Mouse (Mus musculus) thymus, postnatal 25 days (tissue): ENCODE data around the gene Spata31d1b.
"Not testable (repeated sequence)": the region's sequence is repeated elsewhere in the genome, so short reads cannot be mapped to it uniquely, and the experiment has no call there.

ENCODE experiments used
- DNase-seq: peaks from one replicate; pipeline ENCODE4 v3.0.0; 2022

The Spata31d1b gene

DNA sequence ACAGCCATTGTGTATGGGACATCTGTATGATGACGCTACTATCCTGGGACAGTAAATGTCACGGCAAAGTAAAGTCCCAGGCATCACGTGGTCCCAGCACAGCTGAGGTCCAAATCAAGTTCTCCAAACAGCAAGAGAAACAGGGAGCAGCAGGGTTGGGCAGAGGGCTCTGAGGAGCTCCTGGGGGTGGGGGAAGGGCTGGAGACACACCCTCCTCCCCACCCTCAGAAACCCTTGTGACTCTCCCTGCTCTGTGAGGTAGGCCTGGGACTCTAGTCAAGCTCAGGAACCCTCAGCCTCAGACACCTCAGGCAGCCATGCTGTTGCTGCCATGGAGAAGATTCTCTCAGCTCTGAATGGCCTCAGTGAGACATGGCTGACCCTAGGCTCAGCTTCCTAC, at the start of gene Spata31d1b:
TSS of gene Spata31d1b (plus strand) at position 301 of the 400 bp plus-strand sequence.
- DNase-seq, result not testable (repeated sequence)

DNA sequence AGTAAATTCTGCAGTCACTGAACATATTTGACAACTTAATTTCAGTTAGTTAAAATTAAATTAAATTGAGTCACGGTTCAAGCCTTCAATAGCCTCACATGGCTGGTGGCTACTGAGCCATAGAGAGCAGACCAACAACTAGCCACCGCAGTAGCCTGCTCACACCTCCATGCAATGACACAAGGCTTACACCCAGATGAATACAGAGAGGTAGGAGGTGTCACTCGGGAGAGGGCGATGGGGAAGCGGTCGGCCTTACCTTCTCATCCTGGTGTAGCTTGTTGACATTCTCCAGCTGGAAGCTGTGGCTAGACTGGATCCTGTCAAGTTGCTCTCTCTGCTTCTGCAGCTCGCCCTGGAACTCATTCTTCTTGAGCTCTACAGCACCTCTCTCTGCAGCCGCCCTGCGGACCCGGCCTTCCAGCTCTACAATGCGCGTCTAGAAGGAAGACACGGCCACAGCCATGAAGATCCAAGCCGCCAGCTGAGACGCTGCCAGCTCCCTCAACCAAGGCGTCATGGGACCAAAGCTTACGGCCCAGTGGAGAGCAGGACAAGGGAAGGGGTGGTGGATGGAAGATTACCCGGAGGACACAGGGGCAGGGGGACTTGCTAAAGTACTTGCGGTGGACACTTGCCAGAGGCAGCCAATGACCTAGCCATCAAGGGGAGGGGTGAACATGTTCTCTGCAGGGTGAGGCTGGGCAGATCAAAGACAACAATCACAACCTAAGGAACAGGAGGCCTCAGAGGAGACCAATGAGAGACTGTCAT, 48.0 kb upstream of the Spata31d1b start:
- no peak for DNase-seq

DNA sequence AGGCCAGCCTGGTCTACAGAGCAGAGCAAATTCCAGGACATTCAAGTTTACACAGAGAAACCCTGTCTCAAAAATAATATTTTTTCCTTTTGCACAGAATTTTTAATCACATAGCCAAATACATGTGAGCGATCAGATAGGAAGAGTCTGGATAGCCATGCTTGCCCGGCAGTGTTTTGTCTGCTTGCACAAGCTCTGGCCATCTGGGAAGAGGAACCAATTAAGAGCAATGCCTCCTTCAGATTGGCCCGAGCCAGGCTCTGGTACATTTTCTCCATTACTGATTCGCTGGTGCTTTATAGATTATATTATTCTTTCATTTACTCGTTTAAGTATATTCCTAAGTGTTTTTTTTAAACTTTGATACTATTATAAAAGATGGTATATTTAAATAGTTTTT, 44.3 kb upstream of the Spata31d1b start:
- DNase-seq, result no peak

DNA sequence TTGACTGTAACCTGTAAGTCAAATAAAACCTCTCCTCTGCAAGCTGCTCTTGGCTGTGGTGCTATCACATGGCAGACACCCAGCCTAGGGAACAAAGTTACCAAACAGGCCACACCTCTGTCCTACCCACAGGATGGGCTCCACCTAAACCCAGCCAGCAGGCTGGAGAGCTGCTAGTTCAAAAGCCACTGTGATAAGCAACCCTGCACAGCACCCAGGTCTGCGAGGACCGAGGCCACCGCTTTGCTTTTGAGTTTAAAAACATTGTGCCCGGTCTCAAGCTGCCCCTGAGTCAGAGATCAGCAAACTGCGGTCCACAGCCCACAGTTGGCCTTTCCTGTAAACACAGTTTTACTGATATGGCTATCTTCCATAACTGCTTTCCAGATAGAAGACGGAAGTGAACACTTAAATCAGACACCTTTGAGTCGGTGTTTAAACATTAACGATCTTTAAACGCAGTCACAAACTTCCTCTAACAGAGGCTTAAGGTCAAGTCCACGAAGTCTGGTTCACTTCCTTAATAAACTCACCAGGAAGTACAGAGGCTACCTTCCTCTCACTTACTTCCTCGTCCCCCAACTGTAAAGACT, 43.5 kb upstream of the Spata31d1b start:
- peak; percentile 32 for DNase-seq

DNA sequence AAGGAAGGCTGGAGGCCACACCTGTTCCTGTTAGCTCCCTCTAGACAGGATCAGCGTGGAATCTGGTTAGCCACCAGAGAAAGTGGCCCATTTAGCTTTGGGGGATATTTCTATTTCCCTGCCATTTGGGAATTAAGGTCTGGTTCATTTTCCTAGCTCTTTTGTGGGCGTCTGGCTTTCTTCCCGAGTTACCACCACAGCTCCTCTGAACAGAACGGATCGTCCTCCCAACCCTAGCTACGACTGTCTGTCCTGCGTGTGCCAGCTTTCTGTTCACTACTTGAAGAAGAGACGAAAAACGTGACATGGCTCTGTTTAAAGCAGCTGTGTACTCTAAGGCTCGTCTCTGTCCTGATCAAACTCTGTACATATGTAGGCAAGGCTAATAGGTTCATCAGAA, 42.1 kb upstream of the Spata31d1b start:
- no peak for DNase-seq

DNA sequence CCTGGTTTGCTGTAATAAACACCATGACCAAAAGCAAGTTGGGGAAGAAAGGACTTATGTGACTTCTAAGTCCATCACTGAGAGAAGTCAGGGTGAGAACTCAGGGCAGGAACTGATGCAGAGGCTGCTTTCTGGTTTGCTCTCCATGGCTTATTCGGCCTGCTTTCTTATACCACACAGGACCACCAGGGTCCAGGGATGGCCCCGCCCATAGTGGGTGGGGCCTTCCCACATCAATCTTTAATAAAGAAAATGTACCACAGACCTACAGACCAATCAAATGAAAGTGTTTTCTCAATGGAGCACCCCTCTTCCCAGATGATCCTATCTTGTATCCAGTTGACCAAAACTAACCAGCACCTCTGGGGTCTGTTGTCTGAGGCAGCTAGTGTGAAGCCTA, 40.6 kb upstream of the Spata31d1b start:
- DNase-seq, result no peak

DNA sequence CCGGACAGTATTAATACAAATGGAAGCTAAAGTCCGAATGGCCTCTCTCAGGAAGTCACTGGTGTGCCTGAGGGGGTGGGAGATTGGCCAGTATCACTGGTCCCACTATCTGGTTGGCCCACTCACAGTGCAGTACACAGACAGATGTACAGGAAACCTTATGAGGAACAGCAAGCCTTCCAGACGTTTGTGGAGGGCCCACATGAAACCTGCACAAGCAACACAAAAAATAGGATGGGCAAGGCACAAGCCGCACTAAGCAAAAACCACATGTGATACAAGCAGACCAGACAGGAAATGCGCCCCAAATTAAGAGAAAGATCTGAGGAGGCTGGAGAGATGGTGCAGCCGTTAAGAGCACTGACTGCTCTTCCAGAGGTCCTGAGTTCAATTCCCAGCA, 39.8 kb upstream of the Spata31d1b start:
- DNase-seq, result peak; percentile 16

DNA sequence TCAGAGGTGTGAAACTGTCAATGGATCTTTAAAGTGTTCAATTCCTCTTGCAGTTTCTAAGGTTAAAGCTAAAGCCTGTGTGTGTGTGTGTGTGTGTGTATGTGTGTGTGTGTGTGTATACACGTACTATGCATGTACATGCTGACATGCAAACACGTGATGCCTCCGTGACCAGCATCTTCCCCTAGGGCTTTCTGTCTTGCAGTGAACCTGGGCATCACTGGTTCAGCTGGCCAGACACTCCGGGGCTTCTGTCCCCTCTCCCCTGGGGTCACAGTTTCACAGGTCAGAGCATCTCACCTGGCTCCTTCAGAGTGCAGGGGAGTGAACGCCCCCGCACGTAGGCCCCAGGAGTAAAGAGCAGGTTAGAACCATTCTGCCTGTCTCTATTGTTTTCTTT, 38.5 kb upstream of the Spata31d1b start:
- DNase-seq, result no peak

DNA sequence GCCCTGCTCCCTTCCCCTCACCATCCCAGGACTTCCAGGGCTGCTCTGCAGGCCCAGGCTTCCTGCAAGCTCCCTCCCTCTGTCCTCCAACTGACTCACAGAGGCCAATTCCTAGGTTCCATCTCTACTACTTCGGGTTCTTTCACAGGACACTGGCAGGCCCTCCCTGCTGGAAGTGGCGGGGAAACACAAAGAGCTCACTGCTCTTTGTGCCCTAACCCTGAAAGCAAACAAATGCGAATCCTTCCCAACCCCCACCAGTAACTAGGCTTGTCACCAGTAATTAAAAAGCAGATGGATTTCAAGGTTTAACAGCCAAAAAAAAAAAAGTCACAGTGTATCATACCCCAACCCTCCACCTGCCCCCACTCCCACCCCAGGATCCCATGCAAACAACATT, 37.9 kb upstream of the Spata31d1b start:
- DNase-seq, result no peak

DNA sequence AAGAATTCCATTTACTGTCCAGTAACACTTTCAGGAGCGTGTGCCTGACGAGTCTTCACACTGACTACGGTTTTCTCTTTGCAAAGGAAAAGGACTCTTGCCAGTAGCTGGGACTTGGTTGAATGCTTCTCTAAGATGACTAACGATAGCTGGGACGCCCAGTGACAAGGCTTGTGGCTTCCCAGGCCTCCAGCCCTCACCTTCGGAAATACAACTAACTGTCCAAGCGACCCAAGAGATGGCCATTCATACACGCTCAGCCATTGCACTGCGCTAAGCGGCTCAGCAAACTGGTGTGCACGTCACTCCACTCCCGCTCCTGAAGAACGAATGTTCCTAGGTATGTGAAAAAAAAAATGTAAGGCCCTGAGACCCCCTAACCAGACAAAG, 37.3 kb upstream of the Spata31d1b start:
- DNase-seq, result no peak

DNA sequence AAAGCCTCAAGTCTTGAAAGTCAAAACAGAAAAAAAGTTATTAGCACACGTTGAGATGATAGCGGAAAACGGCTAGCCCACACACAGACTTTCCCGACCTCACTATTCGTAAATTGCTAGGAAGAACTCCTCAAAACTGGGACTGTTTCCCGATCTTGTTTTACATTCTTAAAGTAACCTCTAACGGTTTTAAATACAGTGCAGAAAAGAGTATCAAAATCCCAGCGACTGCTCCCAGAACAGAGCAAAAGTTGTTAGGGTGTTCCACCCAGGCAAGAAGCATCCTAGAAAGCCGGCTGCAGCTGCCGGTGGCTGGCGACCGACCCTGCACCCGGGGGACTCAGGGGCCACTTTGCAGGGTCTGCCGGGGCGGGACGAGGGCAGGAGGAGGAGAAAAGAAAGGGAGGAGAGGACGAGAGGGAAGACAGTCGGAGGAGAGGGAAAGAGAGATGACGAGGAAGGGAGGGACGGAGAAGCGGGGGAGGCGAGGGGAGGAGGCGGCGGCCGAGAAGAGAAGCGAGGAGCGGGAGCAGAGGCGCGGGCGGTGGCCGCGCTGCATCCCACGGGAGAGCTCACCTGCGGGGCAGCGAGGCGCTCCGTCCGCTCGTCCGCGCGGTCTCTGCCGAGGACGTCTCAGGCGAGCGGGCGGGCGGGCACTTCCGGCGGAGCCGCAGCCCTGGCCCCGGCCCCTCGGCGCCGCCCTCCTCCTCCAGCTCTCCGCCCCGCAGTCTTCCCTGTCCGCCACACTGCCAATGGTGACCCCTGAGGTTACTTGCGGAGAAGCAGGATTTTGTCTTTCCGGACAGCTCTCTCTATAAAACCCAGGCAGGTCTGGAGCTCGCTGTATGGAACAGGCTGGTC, 36.7 kb upstream of the Spata31d1b start, which contains the start of gene Golm1:
TSS of gene Golm1 (minus strand) at position 661 of the 861 bp plus-strand sequence.
- peak; percentile 34 for DNase-seq

DNA sequence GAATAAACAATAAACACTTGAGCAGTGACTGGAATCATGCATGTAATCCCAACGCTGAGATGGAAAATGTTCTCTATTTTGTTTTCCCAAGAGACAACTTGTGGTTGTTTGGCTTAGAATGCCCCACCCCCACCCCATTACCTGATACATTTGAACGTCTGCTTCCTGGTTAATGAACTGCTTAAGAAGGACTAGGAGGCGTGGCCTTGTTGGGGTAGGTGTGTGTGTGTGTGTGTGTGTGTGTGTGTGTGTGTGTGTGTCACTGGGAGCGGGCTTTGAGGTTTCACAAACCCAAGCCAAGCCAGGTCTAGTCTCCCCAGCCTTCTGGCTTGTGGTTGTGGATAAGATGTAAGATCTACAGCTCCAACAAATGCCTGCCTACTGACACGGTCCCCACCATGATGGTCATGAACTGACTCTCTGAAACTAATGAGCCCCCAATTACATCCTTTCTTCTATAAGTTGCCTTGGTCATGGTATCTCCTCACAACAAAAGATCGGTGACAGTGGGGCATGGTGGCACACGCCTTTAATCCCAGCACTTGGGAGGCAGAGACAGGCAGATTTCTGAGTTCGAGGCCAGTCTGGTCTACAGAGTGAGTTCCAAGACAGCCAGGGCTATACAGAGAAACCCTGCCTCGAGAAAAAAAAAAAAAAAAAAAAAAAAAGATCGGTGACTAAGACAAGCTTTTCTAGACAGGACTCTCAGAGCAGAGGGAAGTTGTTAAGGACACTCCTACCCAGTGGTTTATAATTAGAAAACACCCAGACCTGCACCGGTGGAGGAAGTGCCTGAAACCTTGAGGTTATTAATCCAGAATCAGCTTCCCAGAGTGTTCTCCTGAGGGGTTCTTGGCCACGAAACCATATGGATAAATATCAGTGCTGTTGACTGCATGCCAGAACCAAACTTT, 35.5 kb upstream of the Spata31d1b start:
- DNase-seq, result no peak

DNA sequence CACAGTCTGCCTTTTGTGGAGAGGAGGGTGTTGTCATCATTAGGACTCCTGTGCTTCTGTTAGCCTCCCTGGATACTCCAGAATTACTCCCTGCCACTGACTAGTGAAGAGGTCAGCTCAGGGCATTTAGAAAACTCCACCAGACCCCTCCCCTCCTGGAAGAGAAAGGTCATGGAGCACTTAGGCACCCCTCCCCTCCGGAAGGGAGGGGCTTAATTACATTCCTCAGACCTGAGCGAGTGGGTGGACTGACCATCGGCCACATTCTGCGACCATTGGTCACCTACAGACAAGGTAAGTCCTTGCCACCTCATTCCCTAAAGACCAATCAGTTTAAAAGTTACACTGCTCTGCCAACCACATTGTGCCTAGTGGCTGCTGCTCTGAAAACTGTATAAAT, 32.8 kb upstream of the Spata31d1b start:
- no peak for DNase-seq

DNA sequence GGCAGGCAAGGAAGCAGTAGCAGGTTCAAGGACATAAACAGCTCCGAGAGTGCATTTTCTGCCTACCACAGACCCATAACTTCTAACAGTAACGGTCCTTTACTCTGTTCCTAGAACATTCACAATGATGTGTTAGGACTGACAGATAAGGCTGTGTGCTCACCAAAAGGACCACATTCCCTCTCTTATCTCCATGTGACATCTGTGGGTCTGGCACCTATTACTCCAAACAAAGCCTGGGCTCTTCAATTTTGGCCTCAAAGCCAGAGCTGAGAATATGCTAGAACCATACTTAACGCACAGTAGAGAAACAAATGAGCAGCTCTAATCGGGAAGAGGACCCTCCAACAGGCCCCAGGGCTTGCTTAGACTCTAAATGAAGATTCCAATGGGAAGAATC, 32.2 kb upstream of the Spata31d1b start:
- DNase-seq, result no peak

DNA sequence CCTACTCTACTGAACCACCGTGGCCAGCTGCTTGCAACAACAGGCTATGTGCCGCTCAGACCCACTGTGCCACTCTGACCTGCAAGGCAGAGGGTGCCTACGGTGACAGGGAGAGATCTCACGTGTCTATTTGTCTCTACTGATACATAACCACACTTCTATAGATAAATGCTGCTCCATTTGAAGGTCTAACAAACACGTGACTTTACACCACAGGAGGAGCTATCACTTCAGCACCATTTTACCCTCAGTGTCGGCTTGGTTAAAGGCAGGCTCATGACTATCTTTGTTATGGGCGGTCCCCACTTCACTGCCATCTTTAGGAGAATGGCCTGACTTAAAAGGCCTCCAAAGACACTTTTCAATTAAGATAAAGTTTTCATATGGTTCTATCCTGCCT, 29.5 kb upstream of the Spata31d1b start:
- DNase-seq, result no peak

DNA sequence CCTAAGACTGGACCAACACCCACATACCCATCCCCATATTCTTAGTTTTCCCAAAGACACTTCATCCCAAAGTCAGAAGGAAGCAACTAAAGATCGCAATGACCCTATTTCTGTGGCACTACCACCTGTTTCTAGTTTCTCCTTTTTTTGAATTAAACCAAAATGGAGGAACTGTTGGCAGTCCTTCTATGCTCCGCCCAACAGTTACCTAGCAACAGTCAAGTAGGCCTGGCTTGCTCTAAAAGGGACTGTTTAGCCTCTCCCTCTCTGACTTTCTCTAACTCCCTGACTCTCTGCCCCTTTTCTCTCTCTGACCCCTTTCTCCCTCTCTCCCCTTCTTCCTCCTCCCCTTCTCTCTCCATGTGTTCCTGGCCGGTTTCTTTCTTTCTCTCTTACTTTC, 26.8 kb upstream of the Spata31d1b start:
- DNase-seq, result no peak

DNA sequence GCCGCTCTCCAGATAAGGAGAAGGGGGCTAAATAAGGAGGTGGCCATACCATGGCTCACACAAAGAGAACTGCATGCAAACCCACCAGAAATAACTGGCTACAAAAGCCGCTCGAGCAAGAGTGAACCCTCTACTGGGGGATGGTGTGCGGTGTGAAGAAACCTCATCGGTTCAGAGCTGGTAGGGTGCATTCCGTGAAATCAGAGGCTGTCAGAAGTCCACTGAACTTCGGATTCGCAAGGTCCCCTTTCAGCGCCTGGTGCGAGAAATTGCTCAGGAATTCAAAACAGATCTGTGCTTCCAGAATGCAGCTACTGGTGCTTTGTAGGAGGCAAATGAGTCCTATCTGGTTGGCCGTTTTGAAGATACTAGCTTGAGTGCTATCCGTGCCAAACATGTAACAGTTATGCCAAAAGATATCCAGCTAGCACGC, 23.7 kb upstream of the Spata31d1b start:
- no peak for DNase-seq

DNA sequence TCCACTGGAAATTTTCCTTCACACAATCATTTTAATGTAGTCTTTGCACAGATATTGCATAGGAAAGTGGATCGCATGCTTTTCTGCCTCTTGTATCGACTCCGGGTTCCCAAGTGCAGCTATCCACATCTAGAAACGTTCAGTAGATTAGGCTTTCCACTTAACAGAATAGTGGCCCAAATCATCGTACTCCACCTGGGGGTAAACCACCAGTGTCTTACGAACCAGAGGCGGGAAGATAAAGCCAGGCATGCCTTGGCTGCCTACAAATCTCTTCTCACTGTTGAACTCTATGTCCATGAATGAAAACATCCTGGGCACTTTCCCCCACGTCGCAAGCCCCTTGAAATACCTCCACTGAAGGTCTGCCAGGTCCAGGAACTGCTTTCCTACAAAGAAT, 22.8 kb upstream of the Spata31d1b start:
- DNase-seq, result no peak

DNA sequence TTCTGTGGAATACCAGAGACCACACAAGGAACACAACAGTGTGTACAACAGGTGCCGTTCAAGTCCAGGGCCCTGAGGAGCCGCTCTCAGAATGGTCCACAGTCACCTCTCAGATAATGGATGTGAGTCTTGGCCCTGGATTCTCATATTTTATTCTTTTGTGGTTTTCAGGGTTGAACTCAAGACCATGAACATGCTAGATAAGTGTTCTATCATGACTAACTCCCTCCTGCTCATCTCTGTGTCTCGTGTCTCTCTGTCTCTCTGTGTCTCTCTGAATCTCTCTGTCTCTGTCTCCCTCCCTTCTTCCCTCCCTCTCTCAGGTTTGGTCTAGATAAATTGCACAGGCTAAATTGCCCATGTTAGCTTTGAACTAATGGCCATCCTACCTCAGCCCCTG, 22.2 kb upstream of the Spata31d1b start:
- no peak for DNase-seq

DNA sequence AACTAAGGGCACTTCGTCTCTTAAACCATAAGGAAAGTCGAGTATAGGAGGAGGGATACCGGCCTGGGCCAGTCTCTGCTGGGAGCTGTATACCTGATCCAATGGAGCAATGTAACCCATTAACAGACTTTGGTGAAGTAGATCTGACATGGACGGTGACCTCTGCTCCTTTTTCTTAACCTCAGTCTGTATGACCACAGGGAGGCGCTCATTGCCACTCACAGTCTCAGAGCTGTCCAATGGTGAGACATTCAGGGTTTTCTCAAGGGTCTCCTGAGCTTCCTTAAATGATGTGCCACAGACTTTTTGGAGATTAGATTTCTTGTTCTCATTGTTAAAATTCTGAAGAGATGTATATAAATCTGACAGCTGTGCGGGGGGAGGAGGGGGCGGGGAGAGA, 21.5 kb upstream of the Spata31d1b start:
- DNase-seq, result no peak

DNA sequence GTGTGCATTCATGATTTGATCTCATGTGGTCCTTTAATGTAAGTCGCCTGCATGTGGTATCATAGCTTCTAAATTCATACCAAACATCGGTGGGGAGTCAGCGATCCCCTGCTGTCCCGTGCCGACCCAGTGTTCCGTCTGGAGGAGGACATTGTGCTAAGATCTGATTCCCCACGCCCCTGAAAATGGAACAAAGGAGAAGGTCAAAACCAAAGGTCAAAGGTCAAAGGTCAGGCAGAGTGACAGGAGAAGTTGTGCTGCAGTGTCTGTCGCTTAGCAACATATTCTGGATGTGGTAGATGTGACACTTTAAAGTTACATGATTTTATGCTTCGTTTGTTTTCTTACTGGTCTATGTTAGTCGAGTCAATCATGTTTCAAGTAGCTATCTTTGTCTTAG, 20.6 kb upstream of the Spata31d1b start:
- DNase-seq, result no peak

DNA sequence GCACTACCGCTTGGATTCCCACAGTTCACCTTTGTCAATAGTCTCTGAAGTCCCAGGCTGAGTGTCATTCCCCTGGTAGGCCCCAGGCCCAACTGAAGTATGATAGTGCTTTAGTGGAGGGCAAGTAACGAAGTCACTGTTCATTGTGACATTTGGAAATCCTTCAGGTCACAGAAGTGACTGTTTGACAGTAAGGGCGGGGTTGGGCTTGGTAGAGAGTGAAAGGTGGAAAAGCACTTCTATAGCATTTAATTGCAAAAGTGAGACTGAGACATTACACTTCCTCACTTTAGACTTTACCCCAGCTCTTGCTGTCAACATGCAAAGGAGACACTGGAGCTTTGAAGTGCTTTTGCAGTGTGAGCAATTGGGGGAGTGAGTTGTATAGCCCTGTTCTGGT, 18.1 kb upstream of the Spata31d1b start, which contains the start of gene 4921517D22Rik:
TSS of gene 4921517D22Rik (minus strand) at position 101 of the 400 bp plus-strand sequence.
- DNase-seq, result no peak
